Mouse (Mus musculus): ENCODE measurements around the gene Upk3bl. TPM values are rescaled to one million over a fixed set of nuclear protein-coding genes. Genes with fewer than 3 reads are reported as not detected.

The Upk3bl gene
- polyA plus RNA-seq, 1 experiment from 2014 or later, result 0.72 TPM

GRCm38 (mm10) chr5:136077001-136077550 lies 22.8 kb downstream of the Upk3bl start:
- WGBS, result 92% methylated on average over 9 of the region's 9 CpGs
- Histone ChIP-seq H3K27me3 (ENCODE audit: low read depth, poor library complexity, severe bottlenecking) (no peaks in the 10 kb centered on the region), H3K4me3 (no peak overlapping the region), H3K9me3 (replicated peaks) (no peaks in the 10 kb centered on the region), H3K4me1 (no peaks in the 10 kb centered on the region), H3K36me3 (no peaks in the 10 kb centered on the region), H3K27ac (replicated peaks) (no peak overlapping the region)
- no peak for DNase-seq (ENCODE audit: low spot score)

GRCm38 (mm10) chr5:136078136-136078535 lies 23.8 kb downstream of the Upk3bl start:
- Histone ChIP-seq H3K9me3 (replicated peaks) (no peaks in the 10 kb centered on the region), H3K27me3 (ENCODE audit: low read depth, poor library complexity, severe bottlenecking) (peaks cover 5% of the 10 kb centered on the region; the same call in 1 of the 2 replicates), H3K4me3 (no peak overlapping the region), H3K27ac (replicated peaks) (no peak overlapping the region), H3K36me3 (no peaks in the 10 kb centered on the region), H3K4me1 (peaks cover 1% of the 10 kb centered on the region)
- WGBS, result 93% methylated on average over 5 of the region's 5 CpGs
- DNase-seq (ENCODE audit: low spot score), result no peak

GRCm38 (mm10) chr5:136082345-136082744 lies 28.1 kb downstream of the Upk3bl start:
- H3K4me1 ChIP-seq, result peaks cover 27% of the 10 kb centered on the region
- 83% methylated on average over 4 of the region's 4 CpGs for WGBS
- no peaks in the 10 kb centered on the region for H3K9me3 ChIP-seq (replicated peaks)
- no peak for DNase-seq (ENCODE audit: low spot score)
- no peak overlapping the region for H3K27ac ChIP-seq (replicated peaks)
- H3K4me3 ChIP-seq, result no peak overlapping the region
- peaks cover 40% of the 10 kb centered on the region for H3K27me3 ChIP-seq (ENCODE audit: low read depth, poor library complexity, severe bottlenecking)
- no peaks in the 10 kb centered on the region for H3K36me3 ChIP-seq

GRCm38 (mm10) chr5:136083669-136084107 lies 29.4 kb downstream of the Upk3bl start, which contains the start of gene Rasa4:
Gene Rasa4, plus strand, starts transcription at chr5:136083916.
- no peaks in the 10 kb centered on the region for H3K9me3 ChIP-seq (replicated peaks)
- H3K36me3 ChIP-seq, result no peaks in the 10 kb centered on the region
- peak within 1 kb of the TSS; percentile 65 for H3K27ac ChIP-seq (replicated peaks)
- under 1% methylated on average over 28 of the region's 28 CpGs for WGBS
- peaks cover 33% of the 10 kb centered on the region for H3K4me1 ChIP-seq
- peak; percentile 91 for DNase-seq (ENCODE audit: low spot score)
- peaks cover 46% of the 10 kb centered on the region for H3K27me3 ChIP-seq (ENCODE audit: low read depth, poor library complexity, severe bottlenecking)
- peak within 1 kb of the TSS; percentile 63 for H3K4me3 ChIP-seq

- 2% methylated on average over 23 of the region's 23 CpGs for WGBS
- no peaks in the 10 kb centered on the region for H3K9me3 ChIP-seq (replicated peaks)
- peaks cover 52% of the 10 kb centered on the region for H3K27me3 ChIP-seq (ENCODE audit: low read depth, poor library complexity, severe bottlenecking)
- H3K36me3 ChIP-seq, result no peaks in the 10 kb centered on the region
- peak overlapping the region; percentile 65 for H3K27ac ChIP-seq (replicated peaks)
- peak; percentile 21 for DNase-seq (ENCODE audit: low spot score)
- H3K4me1 ChIP-seq, result peaks cover 37% of the 10 kb centered on the region
- peak overlapping the region; percentile 63 for H3K4me3 ChIP-seq
These were observed 30.0 kb downstream of the Upk3bl start for GRCm38 (mm10) chr5:136084144-136084881.

- DNase-seq (ENCODE audit: low spot score), result peak; percentile 61
- no peaks in the 10 kb centered on the region for H3K36me3 ChIP-seq
- peaks cover 37% of the 10 kb centered on the region for H3K4me1 ChIP-seq
- peak overlapping the region; percentile 35; the same call in 1 of the 2 replicates for H3K27ac ChIP-seq (replicated peaks)
- H3K4me3 ChIP-seq, result peak overlapping the region; percentile 63
- no peaks in the 10 kb centered on the region for H3K9me3 ChIP-seq (replicated peaks)
- peaks cover 57% of the 10 kb centered on the region for H3K27me3 ChIP-seq (ENCODE audit: low read depth, poor library complexity, severe bottlenecking)
- 4% methylated on average over 21 of the region's 21 CpGs for WGBS
These were observed 30.8 kb downstream of the Upk3bl start for GRCm38 (mm10) chr5:136084891-136085651.

- Histone ChIP-seq H3K36me3 (no peaks in the 10 kb centered on the region), H3K9me3 (replicated peaks) (no peaks in the 10 kb centered on the region), H3K4me3 (no peak overlapping the region), H3K4me1 (peaks cover 37% of the 10 kb centered on the region), H3K27me3 (ENCODE audit: low read depth, poor library complexity, severe bottlenecking) (peaks cover 57% of the 10 kb centered on the region), H3K27ac (replicated peaks) (no peak overlapping the region)
- 84% methylated on average over 8 of the region's 8 CpGs for WGBS
- DNase-seq (ENCODE audit: low spot score), result no peak
These were observed 32.0 kb downstream of the Upk3bl start for GRCm38 (mm10) chr5:136086290-136086689.

- no peaks in the 10 kb centered on the region for H3K9me3 ChIP-seq (replicated peaks)
- H3K4me1 ChIP-seq, result peaks cover 28% of the 10 kb centered on the region
- DNase-seq (ENCODE audit: low spot score), result no peak
- 14% methylated on average over 14 of the region's 14 CpGs for WGBS
- no peak overlapping the region for H3K27ac ChIP-seq (replicated peaks)
- H3K36me3 ChIP-seq, result no peaks in the 10 kb centered on the region
- peaks cover 55% of the 10 kb centered on the region for H3K27me3 ChIP-seq (ENCODE audit: low read depth, poor library complexity, severe bottlenecking)
- no peak overlapping the region for H3K4me3 ChIP-seq
These were observed 34.7 kb downstream of the Upk3bl start for GRCm38 (mm10) chr5:136088821-136089575.

GRCm38 (mm10) chr5:136091927-136092326 lies 37.6 kb downstream of the Upk3bl start:
- 68% methylated on average over 5 of the region's 5 CpGs for WGBS
- no peaks in the 10 kb centered on the region for H3K9me3 ChIP-seq (replicated peaks)
- no peak for DNase-seq (ENCODE audit: low spot score)
- no peak overlapping the region for H3K4me3 ChIP-seq
- peaks cover 26% of the 10 kb centered on the region for H3K27me3 ChIP-seq (ENCODE audit: low read depth, poor library complexity, severe bottlenecking)
- H3K27ac ChIP-seq (replicated peaks), result no peak overlapping the region
- peaks cover 21% of the 10 kb centered on the region for H3K4me1 ChIP-seq
- no peaks in the 10 kb centered on the region for H3K36me3 ChIP-seq

GRCm38 (mm10) chr5:136094249-136095010 lies 40.1 kb downstream of the Upk3bl start:
- Histone ChIP-seq H3K27me3 (ENCODE audit: low read depth, poor library complexity, severe bottlenecking) (peaks cover 14% of the 10 kb centered on the region), H3K4me3 (no peak overlapping the region), H3K4me1 (peaks cover 12% of the 10 kb centered on the region), H3K36me3 (no peaks in the 10 kb centered on the region), H3K9me3 (replicated peaks) (no peaks in the 10 kb centered on the region), H3K27ac (replicated peaks) (no peak overlapping the region)
- WGBS, result 72% methylated on average over 8 of the region's 8 CpGs
- no peak for DNase-seq (ENCODE audit: low spot score)

GRCm38 (mm10) chr5:136095089-136095488 lies 40.8 kb downstream of the Upk3bl start:
- Histone ChIP-seq H3K4me1 (peaks cover 12% of the 10 kb centered on the region), H3K4me3 (no peak overlapping the region), H3K27ac (replicated peaks) (no peak overlapping the region), H3K27me3 (ENCODE audit: low read depth, poor library complexity, severe bottlenecking) (peaks cover 10% of the 10 kb centered on the region; the same call in 1 of the 2 replicates), H3K9me3 (replicated peaks) (no peaks in the 10 kb centered on the region), H3K36me3 (no peaks in the 10 kb centered on the region)
- 74% methylated on average over 7 of the region's 7 CpGs for WGBS
- DNase-seq (ENCODE audit: low spot score), result no peak

- H3K36me3 ChIP-seq, result no peaks in the 10 kb centered on the region
- no peaks in the 10 kb centered on the region for H3K9me3 ChIP-seq (replicated peaks)
- H3K27ac ChIP-seq (replicated peaks), result no peak overlapping the region
- H3K4me1 ChIP-seq, result peaks cover 30% of the 10 kb centered on the region
- H3K4me3 ChIP-seq, result no peak overlapping the region
- 83% methylated on average over 10 of the region's 10 CpGs for WGBS
- no peak for DNase-seq (ENCODE audit: low spot score)
- H3K27me3 ChIP-seq (ENCODE audit: low read depth, poor library complexity, severe bottlenecking), result peaks cover 38% of the 10 kb centered on the region
These were observed 44.2 kb downstream of the Upk3bl start for GRCm38 (mm10) chr5:136098536-136098935.

All from midbrain, embryonic 10.5 days (tissue).